Mouse (Mus musculus) CH12.LX (cell line): ENCODE data around the gene Arl2. TPM values are rescaled to one million over a fixed set of nuclear protein-coding genes. Genes with fewer than 3 reads are reported as not detected.

Experiments used
- DNase-seq: peaks from one replicate; pipeline ENCODE4 v3.0.0-alpha.2; 2013; ENCODE audit errors: extremely low read depth
- H3K27ac ChIP-seq: 2 replicates; pipeline ENCODE4 v1.5.1; 2012; ENCODE audit warnings: low read depth, mild to moderate bottlenecking, control low read depth, moderate library complexity; ENCODE audit not compliant: insufficient read depth
- H3K27me3 ChIP-seq: replicated peaks from 2 replicates; pipeline ENCODE3; 2012; ENCODE audit warnings: inconsistent platforms
- H3K36me3 ChIP-seq, 2 experiments: replicated peaks in 1 of 2; 2 replicates each; pipeline versions ENCODE3 to v1.6.1; 2012; ENCODE audit warnings: inconsistent platforms in 1 of 2, low read length in 1 of 2, mild to moderate bottlenecking in 1 of 2, mixed read lengths in 1 of 2, moderate library complexity in 1 of 2; ENCODE audit not compliant: control insufficient read depth in 1 of 2, insufficient read depth in 1 of 2
- H3K4me1 ChIP-seq, 2 experiments: 2 replicates each; pipeline ENCODE4 v1.6.1; 2012; ENCODE audit warnings: inconsistent platforms in 1 of 2, moderate library complexity in 1 of 2; ENCODE audit not compliant: insufficient read depth in 2 of 2, control insufficient read depth in 1 of 2
- H3K4me2 ChIP-seq: 2 replicates; pipeline ENCODE4 v1.6.1; 2012; ENCODE audit warnings: low read depth, mild to moderate bottlenecking, control low read depth; ENCODE audit not compliant: poor library complexity, insufficient read depth, severe bottlenecking
- H3K4me3 ChIP-seq, 3 experiments: fragments of 150-350 bp in 1 of 3; sonication (generic) in 1 of 3; replicated peaks in 1 of 3; 2 replicates each; pipeline versions ENCODE3 to v1.5.1; 2011 to 2012; ENCODE audit warnings: low read depth in 2 of 3, low read length in 2 of 3, mild to moderate bottlenecking in 2 of 3, moderate library complexity in 2 of 3, control low read depth in 1 of 3, improper control_type of control experiment in 1 of 3, inconsistent platforms in 1 of 3, mixed read lengths in 1 of 3; ENCODE audit not compliant: poor library complexity in 1 of 3
- H3K79me2 ChIP-seq: replicated peaks from 2 replicates; pipeline ENCODE4 v1.6.1; 2012; ENCODE audit warnings: mild to moderate bottlenecking, moderate library complexity; ENCODE audit not compliant: control insufficient read depth, poor library complexity, insufficient read depth, severe bottlenecking; ENCODE audit errors: extremely low read depth
- H3K9ac ChIP-seq: 2 replicates; pipeline ENCODE4 v1.6.1; 2012; ENCODE audit warnings: low read depth, mild to moderate bottlenecking, control low read depth, moderate library complexity; ENCODE audit not compliant: insufficient read depth
- H3K9me3 ChIP-seq: replicated peaks from 2 replicates; pipeline ENCODE3; 2012; ENCODE audit warnings: low read length, inconsistent platforms, mixed read lengths
- BHLHE40 ChIP-seq: IDR thresholded peaks from 2 replicates; pipeline ENCODE4 v1.6.1; 2011; ENCODE audit warnings: mild to moderate bottlenecking, low read depth, low read length, improper control_type of control experiment
- CHD2 ChIP-seq: IDR thresholded peaks from 2 replicates; pipeline ENCODE4 v1.6.1; 2011; ENCODE audit warnings: low read length, improper control_type of control experiment
- ELF1 ChIP-seq: IDR thresholded peaks from 2 replicates; pipeline ENCODE4 v1.6.1; 2014; ENCODE audit warnings: low read depth, mild to moderate bottlenecking, inconsistent platforms, low read length, improper control_type of control experiment
- EP300 ChIP-seq: IDR thresholded peaks from 2 replicates; pipeline ENCODE4 v1.6.1; 2011; ENCODE audit warnings: low read length, improper control_type of control experiment
- HCFC1 ChIP-seq: IDR thresholded peaks from 2 replicates; pipeline ENCODE4 v1.6.1; 2012; ENCODE audit warnings: low read depth, mild to moderate bottlenecking, inconsistent platforms, low read length, improper control_type of control experiment
- IRF4 ChIP-seq: IDR thresholded peaks from 2 replicates; pipeline ENCODE4 v1.6.1; 2014; ENCODE audit warnings: low read depth, mild to moderate bottlenecking, inconsistent platforms, low read length, improper control_type of control experiment
- JUN ChIP-seq: IDR thresholded peaks from 2 replicates; pipeline ENCODE4 v1.6.1; 2011; ENCODE audit warnings: low read depth, mild to moderate bottlenecking, low read length, improper control_type of control experiment, moderate library complexity; ENCODE audit not compliant: insufficient read depth
- JUND ChIP-seq: conservative IDR thresholded peaks from 2 replicates; pipeline ENCODE4 v1.6.1; 2011; ENCODE audit warnings: low read depth, low read length, improper control_type of control experiment
- MAFK ChIP-seq: IDR thresholded peaks from 2 replicates; pipeline ENCODE4 v1.6.1; 2011; ENCODE audit warnings: low read length, improper control_type of control experiment; ENCODE audit not compliant: insufficient replicate concordance
- MAX ChIP-seq: IDR thresholded peaks from 2 replicates; pipeline ENCODE4 v1.6.1; 2011; ENCODE audit warnings: low read length, improper control_type of control experiment
- MAZ ChIP-seq: IDR thresholded peaks from 2 replicates; pipeline ENCODE4 v1.6.1; 2012; ENCODE audit warnings: low read depth, mild to moderate bottlenecking, inconsistent platforms, low read length, improper control_type of control experiment, moderate library complexity
- MEF2A ChIP-seq: IDR thresholded peaks from 2 replicates; pipeline ENCODE4 v1.6.1; 2014; ENCODE audit warnings: low read depth, mild to moderate bottlenecking, inconsistent platforms, low read length, improper control_type of control experiment, borderline replicate concordance
- MXI1 ChIP-seq: IDR thresholded peaks from 2 replicates; pipeline ENCODE4 v1.6.1; 2011; ENCODE audit warnings: mild to moderate bottlenecking, low read depth, low read length, improper control_type of control experiment
- MYC ChIP-seq: IDR thresholded peaks from 2 replicates; pipeline ENCODE4 v1.6.1; 2011; ENCODE audit warnings: low read depth, mild to moderate bottlenecking, improper control_type of control experiment, low read length
- NELFE ChIP-seq: IDR thresholded peaks from 2 replicates; pipeline ENCODE4 v1.6.1; 2011; ENCODE audit warnings: low read depth, low read length, improper control_type of control experiment
- NRF1 ChIP-seq: IDR thresholded peaks from 2 replicates; pipeline ENCODE4 v1.6.1; 2014; ENCODE audit warnings: low read depth, mild to moderate bottlenecking, inconsistent platforms, low read length, improper control_type of control experiment, moderate library complexity
- POLR2A ChIP-seq: IDR thresholded peaks from 2 replicates; pipeline ENCODE4 v1.6.1; 2011; ENCODE audit warnings: low read depth, mild to moderate bottlenecking, improper control_type of control experiment, low read length
- RAD21 ChIP-seq: IDR thresholded peaks from 2 replicates; pipeline ENCODE4 v1.6.1; 2011; ENCODE audit warnings: low read depth, mild to moderate bottlenecking, low read length, improper control_type of control experiment, moderate library complexity
- SIN3A ChIP-seq: IDR thresholded peaks from 2 replicates; pipeline ENCODE4 v1.6.1; 2012; ENCODE audit warnings: low read length, improper control_type of control experiment, inconsistent platforms
- SMC3 ChIP-seq: IDR thresholded peaks from 2 replicates; pipeline ENCODE4 v1.6.1; 2011; ENCODE audit warnings: low read depth, low read length, improper control_type of control experiment
- TBP ChIP-seq: conservative IDR thresholded peaks from 2 replicates; pipeline ENCODE4 v1.6.1; 2011; ENCODE audit warnings: low read depth, low read length, improper control_type of control experiment
- UBTF ChIP-seq: IDR thresholded peaks from 2 replicates; pipeline ENCODE4 v1.6.1; 2012; ENCODE audit warnings: low read depth, mild to moderate bottlenecking, inconsistent platforms, low read length, improper control_type of control experiment, moderate library complexity
- USF1 ChIP-seq: IDR thresholded peaks from 2 replicates; pipeline ENCODE4 v1.6.1; 2014; ENCODE audit warnings: low read depth, mild to moderate bottlenecking, inconsistent platforms, low read length, improper control_type of control experiment
- USF2 ChIP-seq: conservative IDR thresholded peaks from 2 replicates; pipeline ENCODE4 v1.6.1; 2011; ENCODE audit warnings: low read depth, low read length, improper control_type of control experiment
- ZC3H11A ChIP-seq: IDR thresholded peaks from 2 replicates; pipeline ENCODE4 v1.6.1; 2012; ENCODE audit warnings: low read depth, mild to moderate bottlenecking, inconsistent platforms, low read length, improper control_type of control experiment
- ZMIZ1 ChIP-seq: IDR thresholded peaks from 2 replicates; pipeline ENCODE4 v1.6.1; 2012; ENCODE audit warnings: low read depth, mild to moderate bottlenecking, inconsistent platforms, low read length, improper control_type of control experiment
- ZNF384 ChIP-seq: IDR thresholded peaks from 2 replicates; pipeline ENCODE4 v1.6.1; 2012; ENCODE audit warnings: low read depth, low read length, improper control_type of control experiment, inconsistent platforms
- dilution Hi-C: fragments of 300-500 bp; cut with MboI; formaldehyde crosslinking; loops from 2 replicates; pipeline ENCODE4 v1.14.3; 2020; ENCODE audit warnings: low sequenced_read_pairs; ENCODE audit not compliant: extremely low pct_unique_long_range_greater_than_20kb, extremely low pct_ligation_motif_present
- in situ Hi-C: fragments of 300-500 bp; cut with MboI; formaldehyde crosslinking; loops from 3 replicates; pipeline ENCODE4 v1.14.3; 2019; ENCODE audit warnings: low sequenced_read_pairs, low pct_ligation_motif_present, low pct_unique_long_range_greater_than_20kb, mixed read lengths
- polyA plus RNA-seq: library from polyadenylated mRNA; unstranded; fragments of >175 nt; gene quantifications from 2 replicates; pipeline ENCODE4 v1.2.1, GENCODE M21; 2012; ENCODE audit warnings: low read depth; ENCODE audit not compliant: insufficient read length
- total RNA-seq, 2 experiments: library from RNA; depleted of rRNA; stranded (reverse); fragments of 300-350 nt in 1 of 2; fragments of >200 nt in 1 of 2; gene quantifications; 2 replicates each; pipeline ENCODE4 v1.2.3; 2012 to 2014

The Arl2 gene
- total and polyA plus RNA-seq, 3 experiments: 27.9 to 48.4 (median 36.9) TPM

- Histone ChIP-seq H3K4me3 (no peak overlapping the region), H3K4me1 (peaks cover 2 to 31% of the 10 kb centered on the region in 2 experiments)
- TF ChIP-seq ZMIZ1 (no peak), NRF1 (no peak), NELFE (no peak), SMC3 (no peak)
- TF ChIP-seq, all 38 proteins: peak for 0
- no peak overlapping the region for H3K9ac ChIP-seq
- H3K36me3 ChIP-seq: peaks cover 62 to 74% of the 10 kb centered on the region in 2 experiments
- no peak overlapping the region for H3K27ac ChIP-seq
- in situ Hi-C loops: loop anchor here (5.0 kb wide), 1 partner anchor 33 kb away; no protein-coding TSS in a partner anchor
- no peaks in the 10 kb centered on the region for H3K9me3 ChIP-seq
- DNase-seq: no peak
- peaks cover 46% of the 10 kb centered on the region for H3K79me2 ChIP-seq
- no peaks in the 10 kb centered on the region for H3K27me3 ChIP-seq
- H3K4me2 ChIP-seq: no peak overlapping the region
- dilution Hi-C loops: no loop called here
Measured at GRCm38 (mm10) chr19:6088841-6089240, 52.5 kb downstream of the Arl2 start.

GRCm38 (mm10) chr19:6085417-6085879 lies 55.9 kb downstream of the Arl2 start:
- dilution Hi-C loops: no loop called here
- H3K9me3 ChIP-seq: no peaks in the 10 kb centered on the region
- no peak for TF ChIP-seq USF1
- no peak for TF ChIP-seq ZMIZ1
- TF ChIP-seq JUN: no peak
- TF ChIP-seq JUND: no peak
- peak; percentile 34; the same call in 1 of the 2 replicates for TF ChIP-seq UBTF
- TF ChIP-seq MAFK: no peak
- TF ChIP-seq ZC3H11A: no peak
- no peak for TF ChIP-seq MAX
- no peak for TF ChIP-seq MEF2A
- TF ChIP-seq MYC: peak; percentile 64
- TF ChIP-seq SIN3A: no peak; the same call in 1 of the 2 replicates
- peak; percentile 87 for TF ChIP-seq IRF4
- TF ChIP-seq TBP: peak; percentile 81
- TF ChIP-seq MAZ: no peak
- TF ChIP-seq MXI1: peak; percentile 26
- TF ChIP-seq SMC3: no peak
- TF ChIP-seq RAD21: no peak
- peak; percentile 99 for TF ChIP-seq ZNF384
- TF ChIP-seq CHD2: peak; percentile 86
- peak; percentile 84 for TF ChIP-seq ELF1
- TF ChIP-seq USF2: no peak
- TF ChIP-seq EP300: no peak
- peak; percentile 52 for TF ChIP-seq POLR2A
- TF ChIP-seq BHLHE40: no peak
- TF ChIP-seq HCFC1: peak; percentile 43
- peak; percentile 93 for DNase-seq
- peak overlapping the region; percentile 89 for H3K4me2 ChIP-seq
- no peaks in the 10 kb centered on the region for H3K27me3 ChIP-seq
- H3K79me2 ChIP-seq: peaks cover 43% of the 10 kb centered on the region
- H3K27ac ChIP-seq: peak overlapping the region; percentile 66; the same call in 1 of the 2 replicates
- H3K4me3 ChIP-seq: peak overlapping the region; percentile 90 to 98 (median 98)
- H3K9ac ChIP-seq: peak overlapping the region; percentile 94
- H3K36me3 ChIP-seq: peaks cover 58 to 75% of the 10 kb centered on the region in 2 experiments
- in situ Hi-C loops: loop anchor here (5.0 kb wide), 1 partner anchor 37 kb away; no protein-coding TSS in a partner anchor
- H3K4me1 ChIP-seq: peaks cover 4 to 36% of the 10 kb centered on the region in 2 experiments
